Mouse (Mus musculus) CH12.LX (cell line): ENCODE data around the gene Fzd2. TPM values are rescaled to one million over a fixed set of nuclear protein-coding genes. Genes with fewer than 3 reads are reported as not detected.

Source experiments
- DNase-seq: peaks from one replicate; pipeline ENCODE4 v3.0.0-alpha.2; 2013; ENCODE audit errors: extremely low read depth
- H3K27ac ChIP-seq: 2 replicates; pipeline ENCODE4 v1.5.1; 2012; ENCODE audit warnings: low read depth, mild to moderate bottlenecking, control low read depth, moderate library complexity; ENCODE audit not compliant: insufficient read depth
- H3K27me3 ChIP-seq: replicated peaks from 2 replicates; pipeline ENCODE3; 2012; ENCODE audit warnings: inconsistent platforms
- H3K36me3 ChIP-seq, 2 experiments: replicated peaks in 1 of 2; 2 replicates each; pipeline versions ENCODE3 to v1.6.1; 2012; ENCODE audit warnings: inconsistent platforms in 1 of 2, low read length in 1 of 2, mild to moderate bottlenecking in 1 of 2, mixed read lengths in 1 of 2, moderate library complexity in 1 of 2; ENCODE audit not compliant: control insufficient read depth in 1 of 2, insufficient read depth in 1 of 2
- H3K4me1 ChIP-seq, 2 experiments: 2 replicates each; pipeline ENCODE4 v1.6.1; 2012; ENCODE audit warnings: inconsistent platforms in 1 of 2, moderate library complexity in 1 of 2; ENCODE audit not compliant: insufficient read depth in 2 of 2, control insufficient read depth in 1 of 2
- H3K4me2 ChIP-seq: 2 replicates; pipeline ENCODE4 v1.6.1; 2012; ENCODE audit warnings: low read depth, mild to moderate bottlenecking, control low read depth; ENCODE audit not compliant: poor library complexity, insufficient read depth, severe bottlenecking
- H3K4me3 ChIP-seq, 3 experiments: fragments of 150-350 bp in 1 of 3; sonication (generic) in 1 of 3; replicated peaks in 1 of 3; 2 replicates each; pipeline versions ENCODE3 to v1.5.1; 2011 to 2012; ENCODE audit warnings: low read depth in 2 of 3, low read length in 2 of 3, mild to moderate bottlenecking in 2 of 3, moderate library complexity in 2 of 3, control low read depth in 1 of 3, improper control_type of control experiment in 1 of 3, inconsistent platforms in 1 of 3, mixed read lengths in 1 of 3; ENCODE audit not compliant: poor library complexity in 1 of 3
- H3K79me2 ChIP-seq: replicated peaks from 2 replicates; pipeline ENCODE4 v1.6.1; 2012; ENCODE audit warnings: mild to moderate bottlenecking, moderate library complexity; ENCODE audit not compliant: control insufficient read depth, poor library complexity, insufficient read depth, severe bottlenecking; ENCODE audit errors: extremely low read depth
- H3K9ac ChIP-seq: 2 replicates; pipeline ENCODE4 v1.6.1; 2012; ENCODE audit warnings: low read depth, mild to moderate bottlenecking, control low read depth, moderate library complexity; ENCODE audit not compliant: insufficient read depth
- H3K9me3 ChIP-seq: replicated peaks from 2 replicates; pipeline ENCODE3; 2012; ENCODE audit warnings: low read length, inconsistent platforms, mixed read lengths
- BHLHE40 ChIP-seq: IDR thresholded peaks from 2 replicates; pipeline ENCODE4 v1.6.1; 2011; ENCODE audit warnings: mild to moderate bottlenecking, low read depth, low read length, improper control_type of control experiment
- CHD1 ChIP-seq: IDR thresholded peaks from 2 replicates; pipeline ENCODE4 v1.6.1; 2012; ENCODE audit warnings: low read depth, low read length, improper control_type of control experiment, inconsistent platforms
- CHD2 ChIP-seq: IDR thresholded peaks from 2 replicates; pipeline ENCODE4 v1.6.1; 2011; ENCODE audit warnings: low read length, improper control_type of control experiment
- E2F4 ChIP-seq: IDR thresholded peaks from 2 replicates; pipeline ENCODE4 v1.6.1; 2011; ENCODE audit warnings: low read depth, low read length, improper control_type of control experiment; ENCODE audit not compliant: insufficient replicate concordance
- EP300 ChIP-seq: IDR thresholded peaks from 2 replicates; pipeline ENCODE4 v1.6.1; 2011; ENCODE audit warnings: low read length, improper control_type of control experiment
- GABPA ChIP-seq: IDR thresholded peaks from 2 replicates; pipeline ENCODE4 v1.6.1; 2012; ENCODE audit warnings: low read depth, low read length, improper control_type of control experiment, inconsistent platforms; ENCODE audit not compliant: insufficient replicate concordance
- JUND ChIP-seq: conservative IDR thresholded peaks from 2 replicates; pipeline ENCODE4 v1.6.1; 2011; ENCODE audit warnings: low read depth, low read length, improper control_type of control experiment
- KAT2A ChIP-seq: IDR thresholded peaks from 2 replicates; pipeline ENCODE4 v1.6.1; 2012; ENCODE audit warnings: low read length, improper control_type of control experiment, inconsistent platforms; ENCODE audit not compliant: insufficient replicate concordance
- MAFK ChIP-seq: IDR thresholded peaks from 2 replicates; pipeline ENCODE4 v1.6.1; 2011; ENCODE audit warnings: low read length, improper control_type of control experiment; ENCODE audit not compliant: insufficient replicate concordance
- MAX ChIP-seq: IDR thresholded peaks from 2 replicates; pipeline ENCODE4 v1.6.1; 2011; ENCODE audit warnings: low read length, improper control_type of control experiment
- MEF2A ChIP-seq: IDR thresholded peaks from 2 replicates; pipeline ENCODE4 v1.6.1; 2014; ENCODE audit warnings: low read depth, mild to moderate bottlenecking, inconsistent platforms, low read length, improper control_type of control experiment, borderline replicate concordance
- MXI1 ChIP-seq: IDR thresholded peaks from 2 replicates; pipeline ENCODE4 v1.6.1; 2011; ENCODE audit warnings: mild to moderate bottlenecking, low read depth, low read length, improper control_type of control experiment
- MYC ChIP-seq: IDR thresholded peaks from 2 replicates; pipeline ENCODE4 v1.6.1; 2011; ENCODE audit warnings: low read depth, mild to moderate bottlenecking, improper control_type of control experiment, low read length
- NELFE ChIP-seq: IDR thresholded peaks from 2 replicates; pipeline ENCODE4 v1.6.1; 2011; ENCODE audit warnings: low read depth, low read length, improper control_type of control experiment
- NRF1 ChIP-seq: IDR thresholded peaks from 2 replicates; pipeline ENCODE4 v1.6.1; 2014; ENCODE audit warnings: low read depth, mild to moderate bottlenecking, inconsistent platforms, low read length, improper control_type of control experiment, moderate library complexity
- PAX5 ChIP-seq: IDR thresholded peaks from 2 replicates; pipeline ENCODE4 v1.6.1; 2012; ENCODE audit warnings: low read length, inconsistent platforms, mixed read lengths
- POLR2AphosphoS2 ChIP-seq: IDR thresholded peaks from 2 replicates; pipeline ENCODE4 v1.6.1; 2011; ENCODE audit warnings: low read depth, low read length, improper control_type of control experiment
- RAD21 ChIP-seq: IDR thresholded peaks from 2 replicates; pipeline ENCODE4 v1.6.1; 2011; ENCODE audit warnings: low read depth, mild to moderate bottlenecking, low read length, improper control_type of control experiment, moderate library complexity
- RCOR1 ChIP-seq: conservative IDR thresholded peaks from 2 replicates; pipeline ENCODE4 v1.6.1; 2012; ENCODE audit warnings: low read depth, mild to moderate bottlenecking, inconsistent platforms, low read length, improper control_type of control experiment
- TCF12 ChIP-seq: IDR thresholded peaks from 2 replicates; pipeline ENCODE4 v1.6.1; 2014; ENCODE audit warnings: low read depth, mild to moderate bottlenecking, inconsistent platforms, low read length, improper control_type of control experiment
- UBTF ChIP-seq: IDR thresholded peaks from 2 replicates; pipeline ENCODE4 v1.6.1; 2012; ENCODE audit warnings: low read depth, mild to moderate bottlenecking, inconsistent platforms, low read length, improper control_type of control experiment, moderate library complexity
- USF1 ChIP-seq: IDR thresholded peaks from 2 replicates; pipeline ENCODE4 v1.6.1; 2014; ENCODE audit warnings: low read depth, mild to moderate bottlenecking, inconsistent platforms, low read length, improper control_type of control experiment
- ZC3H11A ChIP-seq: IDR thresholded peaks from 2 replicates; pipeline ENCODE4 v1.6.1; 2012; ENCODE audit warnings: low read depth, mild to moderate bottlenecking, inconsistent platforms, low read length, improper control_type of control experiment
- ZKSCAN1 ChIP-seq: IDR thresholded peaks from 2 replicates; pipeline ENCODE4 v1.6.1; 2012; ENCODE audit warnings: low read depth, inconsistent platforms, low read length, improper control_type of control experiment, borderline replicate concordance
- dilution Hi-C: fragments of 300-500 bp; cut with MboI; formaldehyde crosslinking; loops from 2 replicates; pipeline ENCODE4 v1.14.3; 2020; ENCODE audit warnings: low sequenced_read_pairs; ENCODE audit not compliant: extremely low pct_unique_long_range_greater_than_20kb, extremely low pct_ligation_motif_present
- in situ Hi-C: fragments of 300-500 bp; cut with MboI; formaldehyde crosslinking; loops from 3 replicates; pipeline ENCODE4 v1.14.3; 2019; ENCODE audit warnings: low sequenced_read_pairs, low pct_ligation_motif_present, low pct_unique_long_range_greater_than_20kb, mixed read lengths
- polyA plus RNA-seq: library from polyadenylated mRNA; unstranded; fragments of >175 nt; gene quantifications from 2 replicates; pipeline ENCODE4 v1.2.1, GENCODE M21; 2012; ENCODE audit warnings: low read depth; ENCODE audit not compliant: insufficient read length
- total RNA-seq, 2 experiments: library from RNA; depleted of rRNA; stranded (reverse); fragments of 300-350 nt in 1 of 2; fragments of >200 nt in 1 of 2; gene quantifications; 2 replicates each; pipeline ENCODE4 v1.2.3; 2012 to 2014

Fzd2 gene
- total and polyA plus RNA-seq, 3 experiments = 0.13 to 0.35 (median 0.20) TPM

DNA sequence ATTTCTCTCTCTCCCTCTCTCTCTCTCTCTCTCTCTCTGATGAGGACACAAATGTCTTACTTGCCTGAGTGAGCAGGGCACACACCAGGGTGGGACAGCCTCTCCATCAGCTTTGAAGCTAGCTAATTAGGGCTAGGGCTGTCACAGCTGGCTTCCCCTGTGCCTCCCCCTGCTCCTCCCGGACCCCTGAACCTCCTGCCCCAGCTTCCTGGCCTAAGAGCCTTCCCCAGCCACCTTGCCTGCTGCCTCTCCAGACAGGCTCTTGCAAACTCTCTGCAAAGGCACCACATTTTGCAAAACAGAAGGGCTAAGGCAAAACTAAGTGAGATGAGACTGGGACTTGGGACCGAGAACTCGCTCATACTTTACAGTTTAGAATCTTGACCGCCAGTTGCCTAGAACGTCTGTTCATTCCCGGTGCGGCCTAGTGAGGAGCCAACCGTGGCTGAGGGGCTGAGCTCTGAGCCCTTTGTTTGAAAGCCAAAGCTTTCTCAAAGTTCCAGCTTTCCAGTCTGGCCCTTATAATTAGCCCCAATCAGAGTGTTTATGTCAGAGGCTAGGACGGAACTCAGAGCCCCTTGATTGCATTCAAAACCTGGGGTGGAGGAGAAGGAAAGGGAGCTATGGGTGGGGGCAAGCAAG is 6.6 kb downstream of the Fzd2 start:
- no peak overlapping the region for H3K4me3 ChIP-seq
- TF ChIP-seq RCOR1 (no peak), MXI1 (no peak), ZKSCAN1 (no peak), PAX5 (no peak), JUND (no peak), EP300 (no peak), USF1 (no peak), KAT2A (no peak), UBTF (no peak), NRF1 (no peak), GABPA (no peak), E2F4 (no peak), ZC3H11A (no peak), MEF2A (no peak), MAX (no peak), MAFK (no peak), POLR2AphosphoS2 (no peak), CHD2 (no peak)
- dilution Hi-C loops = no loop called here
- H3K9ac ChIP-seq = no peak overlapping the region
- no peak for DNase-seq
- no peak overlapping the region for H3K27ac ChIP-seq
- in situ Hi-C loops = no loop called here
- H3K4me1 ChIP-seq = no peaks in the 10 kb centered on the region
- no peaks in the 10 kb centered on the region for H3K36me3 ChIP-seq
- no peak overlapping the region for H3K4me2 ChIP-seq
- H3K9me3 ChIP-seq = peaks cover 4% of the 10 kb centered on the region
- H3K79me2 ChIP-seq = no peaks in the 10 kb centered on the region
- peaks cover 69% of the 10 kb centered on the region for H3K27me3 ChIP-seq

DNA sequence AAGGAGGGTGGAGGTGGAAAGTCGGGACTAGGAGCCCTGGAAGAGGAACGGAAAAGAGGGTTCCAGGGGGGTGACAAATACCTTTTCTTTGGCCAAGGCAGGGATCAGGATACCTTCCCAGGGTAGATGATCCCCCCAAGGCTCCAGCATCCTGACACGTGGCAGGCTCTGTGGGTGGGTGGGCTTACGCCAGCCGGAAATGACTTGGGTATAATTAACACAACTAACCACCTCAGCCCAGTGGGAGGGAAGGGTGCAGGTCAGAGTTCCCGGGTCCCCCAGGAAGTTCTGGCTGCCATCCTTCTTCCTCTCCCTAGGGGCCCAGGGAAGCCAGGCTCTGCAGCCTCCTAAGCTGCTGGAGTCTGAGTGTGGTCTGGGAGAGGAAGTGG is 7.1 kb downstream of the Fzd2 start:
- H3K36me3 ChIP-seq = no peaks in the 10 kb centered on the region
- H3K9ac ChIP-seq = no peak overlapping the region
- in situ Hi-C loops = no loop called here
- H3K4me3 ChIP-seq = no peak overlapping the region
- no peak for DNase-seq
- no peak overlapping the region for H3K27ac ChIP-seq
- H3K79me2 ChIP-seq = no peaks in the 10 kb centered on the region
- no peak overlapping the region for H3K4me2 ChIP-seq
- no peaks in the 10 kb centered on the region for H3K4me1 ChIP-seq
- no peaks in the 10 kb centered on the region for H3K9me3 ChIP-seq
- dilution Hi-C loops = no loop called here
- peaks cover 72% of the 10 kb centered on the region for H3K27me3 ChIP-seq
- TF ChIP-seq MYC = no peak
- TF ChIP-seq EP300 = no peak
- no peak for TF ChIP-seq NELFE
- no peak for TF ChIP-seq RCOR1
- TF ChIP-seq ZC3H11A = no peak
- TF ChIP-seq UBTF = no peak
- no peak for TF ChIP-seq CHD2
- no peak for TF ChIP-seq MEF2A
- no peak for TF ChIP-seq CHD1
- no peak for TF ChIP-seq TCF12
- no peak for TF ChIP-seq BHLHE40
- no peak for TF ChIP-seq RAD21
